Mouse (Mus musculus): Measurements from ENCODE around the gene Gm11549. TPM values are rescaled to one million over a fixed set of nuclear protein-coding genes. Genes with fewer than 3 reads are reported as not detected.

Gm11549 gene
- polyA plus RNA-seq, 1 experiment from 2014 or later, result not detected

DNA sequence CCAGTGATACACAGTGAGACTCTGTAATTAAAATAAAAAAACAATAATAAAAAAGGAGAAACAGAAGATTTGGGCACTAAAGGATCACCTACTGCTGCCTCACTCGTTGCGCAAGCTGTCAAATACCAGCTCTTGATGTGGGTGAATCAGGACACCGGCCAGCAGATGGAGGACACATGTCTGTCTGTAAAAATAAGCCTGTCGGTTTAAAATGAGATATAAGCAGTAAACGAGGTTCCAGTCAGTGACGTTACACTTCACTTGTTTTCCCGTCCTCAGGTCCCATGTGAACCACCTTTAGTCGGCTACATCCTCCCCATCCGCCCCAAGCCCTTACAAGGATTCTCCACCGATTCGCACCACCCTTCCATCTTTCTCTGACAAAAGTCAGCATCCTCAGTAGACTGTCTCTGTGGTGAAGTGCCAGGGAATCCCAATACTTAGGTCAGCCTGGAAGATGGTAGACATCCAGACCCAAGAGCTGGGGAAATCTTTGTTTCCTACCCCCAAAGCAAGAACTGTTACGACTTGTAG, 30.3 kb upstream of the Gm11549 start:
- 15% methylated on average over 12 of the region's 12 CpGs for WGBS (ENCODE audit: insufficient replicate concordance)
- peak; percentile 32 for ATAC-seq

DNA sequence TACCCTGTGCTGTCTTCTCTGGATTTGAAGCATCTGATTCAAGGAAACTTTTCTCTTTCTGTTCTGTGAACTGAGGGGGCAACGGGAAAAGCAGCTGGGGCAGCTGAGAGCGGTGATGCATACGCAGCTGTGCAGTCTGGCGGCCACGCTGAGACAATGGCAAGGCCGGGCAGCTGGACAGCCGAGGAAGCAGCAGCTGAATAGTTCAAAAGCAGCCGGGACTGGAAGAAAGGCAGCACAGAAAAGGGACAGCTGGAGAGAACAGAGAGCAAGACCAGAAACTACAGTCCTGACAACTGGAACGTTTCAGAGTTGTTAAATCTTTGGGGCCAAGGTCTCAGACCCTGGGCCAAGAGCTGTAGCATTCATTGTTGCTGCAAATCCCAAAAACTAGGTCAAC, 29.7 kb upstream of the Gm11549 start:
- Histone ChIP-seq H3K4me2 (ENCODE audit: low read depth, low read length) (peak overlapping the region; percentile 80; the same call in 1 of the 2 replicates), H3K4me1 (ENCODE audit: insufficient read depth) (peaks cover 8% of the 10 kb centered on the region; the same call in 1 of the 2 replicates), H3K4me3 (ENCODE audit: low read depth, low read length) (no peak overlapping the region), H3K36me3 (replicated peaks; ENCODE audit: insufficient read depth, low read length) (peaks cover 23% of the 10 kb centered on the region), H3K9ac (replicated peaks) (no peak overlapping the region), H3K9me3 (ENCODE audit: low read length) (no peaks in the 10 kb centered on the region), H3K27me3 (ENCODE audit: insufficient read depth, low read length) (no peaks in the 10 kb centered on the region), H3K27ac (ENCODE audit: low read depth) (no peak overlapping the region)
- DNase-seq, result no peak
- no peak for ATAC-seq
- WGBS (ENCODE audit: insufficient replicate concordance), result 56% methylated on average over 9 of the region's 9 CpGs
- TF ChIP-seq EP300 (IDR thresholded peaks at IDR 0.05; ENCODE audit: low read depth), result no peak
- TF ChIP-seq CTCF (IDR thresholded peaks at IDR 0.05; ENCODE audit: low read depth), result no peak

More for the DNA sequence above, 30.3 kb upstream of the Gm11549 start:
- H3K4me3 ChIP-seq (ENCODE audit: low read depth, low read length), result peak overlapping the region; percentile 85
- H3K9ac ChIP-seq (replicated peaks), result peak overlapping the region; percentile 75
- H3K4me2 ChIP-seq (ENCODE audit: low read depth, low read length), result peak overlapping the region; percentile 80
- H3K4me1 ChIP-seq (ENCODE audit: insufficient read depth), result peaks cover 8% of the 10 kb centered on the region; the same call in 1 of the 2 replicates
- no peak for DNase-seq
- H3K27ac ChIP-seq (ENCODE audit: low read depth), result no peak overlapping the region
- H3K27me3 ChIP-seq (ENCODE audit: insufficient read depth, low read length), result no peaks in the 10 kb centered on the region
- peaks cover 25% of the 10 kb centered on the region for H3K36me3 ChIP-seq (replicated peaks; ENCODE audit: insufficient read depth, low read length)
- H3K9me3 ChIP-seq (ENCODE audit: low read length), result no peaks in the 10 kb centered on the region
- TF ChIP-seq EP300 (IDR thresholded peaks at IDR 0.05; ENCODE audit: low read depth) (no peak), CTCF (IDR thresholded peaks at IDR 0.05; ENCODE audit: low read depth) (no peak)

GRCm38 (mm10) chr3:36544961-36545360, 23.3 kb upstream of the Gm11549 start:
- Histone ChIP-seq H3K9ac (replicated peaks) (no peak overlapping the region), H3K4me3 (ENCODE audit: low read depth, low read length) (no peak overlapping the region), H3K36me3 (replicated peaks; ENCODE audit: insufficient read depth, low read length) (no peaks in the 10 kb centered on the region), H3K27ac (ENCODE audit: low read depth) (no peak overlapping the region), H3K4me2 (ENCODE audit: low read depth, low read length) (no peak overlapping the region), H3K9me3 (ENCODE audit: low read length) (no peaks in the 10 kb centered on the region), H3K27me3 (ENCODE audit: insufficient read depth, low read length) (no peaks in the 10 kb centered on the region), H3K4me1 (ENCODE audit: insufficient read depth) (no peaks in the 10 kb centered on the region)
- ATAC-seq (no peak), DNase-seq (no peak)
- TF ChIP-seq CTCF (IDR thresholded peaks at IDR 0.05; ENCODE audit: low read depth) (no peak), EP300 (IDR thresholded peaks at IDR 0.05; ENCODE audit: low read depth) (no peak)
- WGBS (ENCODE audit: insufficient replicate concordance), result 69% methylated on average over 3 of the region's 3 CpGs

GRCm38 (mm10) chr3:36541399-36541798, 19.8 kb upstream of the Gm11549 start:
- no peak for TF ChIP-seq CTCF (IDR thresholded peaks at IDR 0.05; ENCODE audit: low read depth)
- TF ChIP-seq EP300 (IDR thresholded peaks at IDR 0.05; ENCODE audit: low read depth), result no peak
- 62% methylated on average over 2 of the region's 2 CpGs for WGBS (ENCODE audit: insufficient replicate concordance)
- no peak for ATAC-seq

DNA sequence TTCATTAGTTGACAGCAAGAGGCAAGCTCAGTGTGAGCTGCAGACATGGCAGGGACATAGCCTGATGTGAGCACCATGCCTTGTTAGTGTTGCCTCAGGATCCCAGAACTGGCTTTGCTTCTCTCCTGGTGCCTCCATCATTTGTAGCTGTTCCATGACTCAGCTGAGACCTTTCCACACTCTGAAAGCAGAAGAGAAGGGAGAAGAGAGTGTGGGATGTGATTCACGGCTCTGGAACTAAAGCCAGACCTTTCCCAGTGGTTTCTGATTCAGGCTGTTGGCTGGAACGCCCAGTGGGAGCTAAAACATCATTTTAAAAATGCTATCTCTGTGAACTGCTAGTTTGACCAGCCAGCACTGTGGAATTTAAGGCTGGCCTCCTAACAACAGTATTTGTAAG, 19.1 kb upstream of the Gm11549 start:
- WGBS (ENCODE audit: insufficient replicate concordance), result 58% methylated on average over 2 of the region's 2 CpGs
- no peak for ATAC-seq
- TF ChIP-seq EP300 (IDR thresholded peaks at IDR 0.05; ENCODE audit: low read depth) (no peak), CTCF (IDR thresholded peaks at IDR 0.05; ENCODE audit: low read depth) (no peak)

More at GRCm38 (mm10) chr3:36541399-36541798, 19.8 kb upstream of the Gm11549 start:
- Histone ChIP-seq H3K4me1 (ENCODE audit: insufficient read depth) (no peaks in the 10 kb centered on the region), H3K27me3 (ENCODE audit: insufficient read depth, low read length) (no peaks in the 10 kb centered on the region), H3K4me3 (ENCODE audit: low read depth, low read length) (no peak overlapping the region), H3K4me2 (ENCODE audit: low read depth, low read length) (no peak overlapping the region), H3K9me3 (ENCODE audit: low read length) (no peaks in the 10 kb centered on the region), H3K9ac (replicated peaks) (no peak overlapping the region), H3K36me3 (replicated peaks; ENCODE audit: insufficient read depth, low read length) (no peaks in the 10 kb centered on the region), H3K27ac (ENCODE audit: low read depth) (no peak overlapping the region)
- DNase-seq, result no peak

DNA sequence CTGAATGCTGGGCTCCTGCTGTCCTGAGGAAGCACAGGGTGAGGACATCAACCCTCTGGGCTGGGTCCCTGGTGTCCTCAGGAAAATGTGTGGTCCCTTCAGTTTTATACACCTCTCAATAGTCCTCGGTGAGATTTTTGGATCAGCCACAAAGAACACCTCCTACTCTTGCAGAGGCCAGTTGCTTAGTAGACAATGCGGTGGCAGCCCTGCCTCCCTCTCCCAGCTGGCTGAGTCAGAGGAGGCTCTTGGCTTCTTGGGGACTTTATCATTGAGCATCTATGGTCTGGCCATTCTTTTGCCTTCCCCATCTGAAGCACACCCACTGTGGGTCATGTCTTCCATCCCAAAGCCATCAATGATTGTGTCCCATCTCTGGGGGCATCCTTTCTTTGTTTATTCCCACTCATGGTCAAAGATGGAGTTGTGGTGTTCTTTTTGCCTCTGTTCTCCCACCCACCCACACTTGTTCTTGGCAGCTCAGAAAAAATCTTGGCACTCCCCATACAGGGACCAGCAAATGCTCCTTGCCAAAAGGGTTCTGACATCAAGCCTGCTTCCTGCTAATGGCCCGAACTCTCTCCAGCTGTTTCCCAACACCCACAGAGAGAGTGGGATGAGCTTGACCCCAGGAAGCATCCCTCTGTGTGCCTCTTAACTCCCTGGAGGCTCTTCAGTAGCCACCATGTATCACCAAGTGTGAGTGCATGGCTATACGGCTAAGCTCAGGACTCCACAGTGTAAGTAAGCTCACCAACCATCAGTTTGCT, 16.3 kb upstream of the Gm11549 start:
- TF ChIP-seq CTCF (IDR thresholded peaks at IDR 0.05; ENCODE audit: low read depth) (no peak), EP300 (IDR thresholded peaks at IDR 0.05; ENCODE audit: low read depth) (no peak)
- no peaks in the 10 kb centered on the region for H3K27me3 ChIP-seq (ENCODE audit: insufficient read depth, low read length)
- no peak overlapping the region for H3K4me2 ChIP-seq (ENCODE audit: low read depth, low read length)
- DNase-seq, result no peak
- H3K27ac ChIP-seq (ENCODE audit: low read depth), result no peak overlapping the region
- ATAC-seq, result no peak
- H3K36me3 ChIP-seq (replicated peaks; ENCODE audit: insufficient read depth, low read length), result no peaks in the 10 kb centered on the region
- H3K4me3 ChIP-seq (ENCODE audit: low read depth, low read length), result no peak overlapping the region
- WGBS (ENCODE audit: insufficient replicate concordance), result 70% methylated on average over 4 of the region's 4 CpGs
- no peaks in the 10 kb centered on the region for H3K9me3 ChIP-seq (ENCODE audit: low read length)
- H3K4me1 ChIP-seq (ENCODE audit: insufficient read depth), result peaks cover 6% of the 10 kb centered on the region
- no peak overlapping the region for H3K9ac ChIP-seq (replicated peaks)

More for the DNA sequence above, 19.1 kb upstream of the Gm11549 start:
- H3K27me3 ChIP-seq (ENCODE audit: insufficient read depth, low read length), result no peaks in the 10 kb centered on the region
- H3K27ac ChIP-seq (ENCODE audit: low read depth), result no peak overlapping the region
- DNase-seq, result no peak
- H3K36me3 ChIP-seq (replicated peaks; ENCODE audit: insufficient read depth, low read length), result no peaks in the 10 kb centered on the region
- no peaks in the 10 kb centered on the region for H3K4me1 ChIP-seq (ENCODE audit: insufficient read depth)
- no peak overlapping the region for H3K9ac ChIP-seq (replicated peaks)
- no peak overlapping the region for H3K4me2 ChIP-seq (ENCODE audit: low read depth, low read length)
- H3K9me3 ChIP-seq (ENCODE audit: low read length), result no peaks in the 10 kb centered on the region
- H3K4me3 ChIP-seq (ENCODE audit: low read depth, low read length), result no peak overlapping the region
